Mouse (Mus musculus) testis, postnatal 14 days (tissue): ENCODE measurements around the gene Prf1.

Experiments
- DNase-seq: peaks from one replicate; pipeline ENCODE4 v3.0.0; 2021; ENCODE audit warnings: low spot score

The Prf1 gene

DNA sequence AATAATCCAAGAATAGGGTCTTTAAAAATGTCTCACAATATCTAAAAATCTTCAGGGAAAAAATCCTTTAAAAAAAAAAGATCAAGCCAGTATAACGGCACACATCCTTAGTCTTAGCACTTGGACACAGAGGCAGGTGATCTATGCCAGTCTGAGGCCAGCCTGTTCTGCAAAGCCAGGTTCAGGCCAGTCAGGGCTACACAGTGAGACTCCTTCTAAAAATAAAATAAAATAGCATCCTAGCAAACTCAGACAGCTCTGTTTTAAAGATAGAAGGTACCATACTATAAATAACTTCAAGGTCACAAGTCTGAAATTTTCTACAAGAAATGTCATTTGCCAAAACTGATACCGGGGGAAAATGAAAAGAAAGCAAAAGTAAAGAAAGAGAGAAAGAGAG is 7.6 kb upstream of the Prf1 start:
- DNase-seq = no peak

DNA sequence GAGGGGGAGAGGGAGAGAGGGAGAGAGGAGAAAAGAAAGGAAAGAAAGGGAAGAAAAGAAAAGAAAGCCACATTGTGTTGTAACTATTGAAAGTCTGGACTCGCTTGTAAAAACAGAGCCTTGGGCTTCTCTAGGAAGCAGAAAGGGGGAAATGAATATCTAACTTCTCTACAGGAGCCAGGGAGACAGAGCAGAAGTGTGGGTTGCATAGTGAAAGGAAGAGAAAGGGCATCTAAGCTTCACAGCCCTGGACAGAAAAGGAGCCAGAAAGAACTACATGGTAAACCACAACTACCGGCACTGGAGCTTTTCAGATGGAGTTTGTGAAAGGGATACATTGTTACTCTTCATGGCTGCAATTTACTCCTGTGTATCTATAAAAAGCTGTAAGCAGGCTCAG is 7.2 kb upstream of the Prf1 start:
- DNase-seq = peak; percentile 54

- no peak for DNase-seq
These were observed 3.4 kb upstream of the Prf1 start for GRCm38 (mm10) chr10:61294242-61294641.

- DNase-seq = no peak
These were observed 754 bp upstream of the Prf1 start for GRCm38 (mm10) chr10:61296713-61297445.

GRCm38 (mm10) chr10:61300996-61301395 is 3.4 kb downstream of the Prf1 start:
- no peak for DNase-seq

- DNase-seq = no peak
These were observed 6.4 kb downstream of the Prf1 start for GRCm38 (mm10) chr10:61304046-61304445.

DNA sequence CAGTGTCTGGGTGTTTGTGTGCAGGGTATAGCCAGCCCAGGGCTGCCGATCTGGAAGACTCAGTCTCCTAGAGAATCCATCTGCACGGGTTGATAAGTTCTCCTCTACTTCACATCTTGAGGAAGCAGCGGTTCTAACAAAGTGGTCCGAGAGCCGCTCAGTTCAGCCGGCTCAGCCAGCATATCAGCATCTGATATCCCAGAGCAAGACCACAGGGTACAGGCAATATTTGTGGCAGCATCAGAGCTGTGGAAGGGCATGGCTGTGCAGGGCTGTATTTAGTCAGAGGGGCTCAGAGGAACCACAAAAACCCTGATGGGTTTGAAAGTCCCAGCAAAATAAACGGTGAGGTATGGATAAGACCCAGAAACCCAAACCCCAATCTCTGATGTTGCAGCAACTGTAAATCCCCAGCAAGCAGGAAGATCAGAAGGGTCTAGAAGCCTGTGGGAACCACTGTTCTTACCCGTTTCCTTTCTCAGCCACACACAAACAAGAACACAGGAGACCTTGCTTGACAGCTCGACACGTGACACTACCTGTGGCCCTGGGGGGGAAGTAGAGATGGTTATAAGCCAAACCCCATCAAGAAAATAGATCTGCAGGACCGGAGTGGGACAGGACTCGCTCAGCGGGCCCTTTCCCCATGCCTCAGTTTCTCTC is 8.4 kb downstream of the Prf1 start:
- no peak for DNase-seq

- DNase-seq = no peak
These were observed 11.2 kb downstream of the Prf1 start for GRCm38 (mm10) chr10:61308706-61309320.

- no peak for DNase-seq
These were observed 14.5 kb downstream of the Prf1 start for GRCm38 (mm10) chr10:61312159-61312558.

GRCm38 (mm10) chr10:61312754-61313153 is 15.1 kb downstream of the Prf1 start:
- no peak for DNase-seq

GRCm38 (mm10) chr10:61313750-61314149 is 16.1 kb downstream of the Prf1 start:
- DNase-seq = no peak

GRCm38 (mm10) chr10:61315324-61315880 is 17.8 kb downstream of the Prf1 start:
- no peak for DNase-seq

- DNase-seq = no peak
These were observed 20.9 kb downstream of the Prf1 start for GRCm38 (mm10) chr10:61318527-61318926.

DNA sequence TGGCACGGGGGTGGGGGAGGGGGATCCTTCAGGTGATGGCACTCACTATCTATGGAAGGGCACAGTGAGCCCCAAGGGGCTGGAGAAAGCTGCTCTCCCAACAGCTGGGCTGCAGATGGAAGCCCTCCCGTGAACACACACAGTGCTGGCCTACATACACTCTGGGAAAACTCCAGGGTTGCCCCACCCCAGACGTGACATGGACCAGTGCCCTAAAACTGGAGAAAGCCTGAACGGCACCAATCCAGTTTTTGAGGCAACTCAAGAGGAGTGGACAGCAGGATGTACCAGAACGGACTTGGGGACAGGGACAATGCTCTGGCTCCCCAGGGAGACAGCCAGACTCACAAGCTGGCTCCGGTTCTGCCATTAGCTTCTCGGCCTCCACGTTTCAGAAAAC is 27.1 kb downstream of the Prf1 start:
- DNase-seq = no peak

DNA sequence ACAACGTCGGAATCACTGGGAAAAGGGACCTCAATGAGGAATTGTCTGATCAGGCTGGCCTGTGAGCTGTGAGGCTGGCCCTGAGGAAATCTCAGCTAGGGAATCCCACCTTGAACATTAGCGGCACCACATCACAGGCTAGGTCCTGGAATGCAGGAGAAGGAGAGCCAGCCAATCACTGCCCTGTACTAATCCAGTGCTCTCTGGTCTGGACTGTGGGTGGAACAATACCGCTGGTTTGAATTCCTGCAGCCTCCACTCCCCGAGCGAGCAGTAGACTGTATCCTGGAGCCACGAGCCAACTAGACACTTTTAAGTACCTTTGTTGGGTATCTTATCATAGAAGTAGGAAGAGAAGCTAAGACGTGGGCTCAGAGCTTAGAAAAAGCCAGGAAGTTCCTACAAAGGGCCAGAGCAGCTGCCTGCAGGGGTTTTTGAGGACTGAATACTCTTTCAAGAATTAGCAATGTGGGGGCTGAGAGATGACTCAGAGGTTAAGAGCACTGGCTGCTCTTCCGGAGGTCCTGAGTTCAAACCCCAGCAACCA is 28.2 kb downstream of the Prf1 start:
- no peak for DNase-seq

GRCm38 (mm10) chr10:61327545-61327944 is 29.9 kb downstream of the Prf1 start:
- no peak for DNase-seq

DNA sequence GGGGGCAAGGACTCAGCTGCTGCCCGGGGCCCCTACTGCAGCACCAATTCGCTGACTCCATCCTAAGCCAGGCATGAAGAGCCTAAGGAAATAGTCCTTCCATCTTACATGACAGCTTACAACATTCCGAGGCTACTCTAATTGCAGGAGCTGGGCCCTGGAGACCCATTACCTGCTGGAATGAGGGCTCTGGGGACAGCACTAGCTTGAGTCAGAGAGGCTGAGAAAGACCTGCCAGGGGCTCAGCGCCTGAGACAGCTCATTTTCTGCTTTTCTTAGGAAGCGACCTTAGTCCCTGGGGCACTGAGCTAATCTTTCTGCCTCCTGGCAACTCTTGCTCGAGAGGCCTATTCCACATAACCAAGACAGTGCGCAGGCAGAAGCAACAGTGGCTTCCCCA is 31.3 kb downstream of the Prf1 start:
- DNase-seq = no peak

- no peak for DNase-seq
These were observed 33.4 kb downstream of the Prf1 start for GRCm38 (mm10) chr10:61331046-61331445.

DNA sequence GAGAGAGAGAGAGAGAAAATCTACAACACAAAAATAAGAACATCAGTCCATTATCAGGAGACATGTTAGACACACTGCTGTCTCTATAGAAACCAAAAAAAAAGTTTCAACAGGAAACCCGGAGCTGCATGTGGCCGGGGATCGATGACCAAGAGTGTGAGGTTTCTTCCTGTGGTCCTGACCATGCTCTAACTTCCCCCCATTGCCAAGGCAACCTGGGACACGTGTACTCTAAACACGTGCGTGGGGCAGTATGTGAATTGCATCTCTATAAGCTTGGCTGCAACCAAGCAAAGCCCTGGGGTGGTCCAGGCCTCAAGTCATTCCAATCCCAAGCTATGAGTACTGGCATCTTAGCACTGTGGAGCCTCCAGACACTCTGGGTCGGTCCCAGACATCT is 36.9 kb downstream of the Prf1 start:
- no peak for DNase-seq

- DNase-seq = peak; percentile 66
These were observed 38.5 kb downstream of the Prf1 start for GRCm38 (mm10) chr10:61336137-61336536.

DNA sequence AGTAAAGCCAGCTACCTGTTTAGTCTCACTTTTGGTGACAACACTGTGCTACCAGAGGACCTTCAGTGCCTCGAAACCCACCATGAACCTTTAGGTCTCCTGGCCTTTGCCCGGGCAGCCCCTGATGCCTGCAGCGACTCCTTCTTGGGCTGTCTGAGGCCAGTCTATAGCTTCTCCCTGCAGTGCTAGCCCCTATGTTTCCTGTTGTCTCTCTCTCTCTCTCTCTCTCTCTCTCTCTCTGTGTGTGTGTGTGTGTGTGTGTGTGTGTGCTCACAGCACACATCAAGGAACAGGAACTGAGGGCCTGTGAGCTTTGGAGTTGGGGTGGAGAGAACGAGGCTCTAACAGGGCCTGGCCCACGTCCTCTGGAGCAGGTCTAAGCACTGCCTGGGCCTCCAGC is 39.0 kb downstream of the Prf1 start:
- no peak for DNase-seq

DNA sequence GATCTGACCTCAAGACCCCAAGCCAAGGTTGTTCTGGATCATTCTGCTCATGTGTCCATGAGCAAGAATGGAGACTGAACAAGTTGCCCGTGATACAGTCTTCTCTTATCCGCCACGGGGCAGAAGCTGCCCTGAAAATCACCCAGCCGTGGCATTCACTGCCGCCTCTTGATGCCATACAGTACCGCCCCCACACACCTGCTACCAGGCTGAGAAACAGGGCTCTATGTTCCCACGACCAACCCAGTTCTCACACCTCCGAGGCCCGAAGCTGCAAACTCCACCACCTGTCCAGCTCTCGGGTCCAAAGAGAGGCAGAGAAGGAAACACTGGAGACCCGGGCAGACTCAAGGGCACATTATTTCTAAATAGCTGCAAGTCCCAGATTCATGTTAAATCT is 40.0 kb downstream of the Prf1 start:
- no peak for DNase-seq

DNA sequence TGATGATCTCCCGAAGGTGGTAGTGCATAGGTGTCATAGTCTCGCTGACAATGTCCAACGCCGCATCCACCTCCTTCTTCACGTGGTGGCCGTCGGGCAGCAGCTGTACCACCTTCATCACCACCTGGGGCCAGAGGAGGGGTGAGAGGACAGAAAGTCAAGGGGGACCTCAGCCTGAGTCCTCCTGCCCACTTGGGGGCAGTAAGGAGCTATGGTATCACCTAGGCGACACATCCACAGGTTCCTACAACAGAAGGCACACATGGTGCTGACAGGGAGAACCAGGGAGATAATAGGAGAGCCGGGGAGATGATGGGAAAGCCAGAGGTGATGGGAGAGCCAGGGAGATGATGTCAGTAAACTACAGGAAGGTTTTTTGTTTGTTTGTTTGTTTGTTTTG is 41.6 kb downstream of the Prf1 start:
- no peak for DNase-seq
